Mouse (Mus musculus) neural tube, embryonic 12.5 days (tissue): ENCODE measurements around the gene Dcaf6. TPM values are rescaled to one million over a fixed set of nuclear protein-coding genes. Genes with fewer than 3 reads are reported as not detected.
A peak's percentile ranks its signal among the peaks of the same experiment; 100 is the strongest.

Source experiments
- ATAC-seq: fragments of 200-750 bp; cut with Nextera tagmentation; 2 replicates; pipeline ENCODE4 v1.8.0; 2017; ENCODE audit warnings: low read depth, mild to moderate bottlenecking, moderate TSS enrichment, moderate library complexity; ENCODE audit not compliant: low FRiP score
- H3K27ac ChIP-seq: fragments of 300-500 bp; sonication (generic); 2 replicates; pipeline ENCODE4 v1.5.1; 2016
- H3K27me3 ChIP-seq: fragments of 300-500 bp; sonication (generic); replicated peaks from 2 replicates; pipeline ENCODE4 v1.6.1; 2016; ENCODE audit warnings: mild to moderate bottlenecking
- H3K36me3 ChIP-seq: fragments of 300-500 bp; sonication (generic); 2 replicates; pipeline ENCODE4 v1.6.1; 2016; ENCODE audit warnings: mild to moderate bottlenecking
- H3K4me1 ChIP-seq: fragments of 300-500 bp; sonication (generic); 2 replicates; pipeline ENCODE4 v1.6.1; 2016
- H3K4me2 ChIP-seq: fragments of 300-500 bp; sonication (generic); replicated peaks from 2 replicates; pipeline ENCODE4 v1.6.1; 2016; ENCODE audit warnings: mild to moderate bottlenecking
- H3K4me3 ChIP-seq: fragments of 300-500 bp; sonication (generic); 2 replicates; pipeline ENCODE4 v1.5.1; 2016
- H3K9ac ChIP-seq: fragments of 300-500 bp; sonication (generic); 2 replicates; pipeline ENCODE4 v1.6.1; 2016; ENCODE audit warnings: mild to moderate bottlenecking
- H3K9me3 ChIP-seq: fragments of 300-500 bp; sonication (generic); 2 replicates; pipeline ENCODE4 v1.6.1; 2016; ENCODE audit warnings: mild to moderate bottlenecking
- WGBS: fragments of 180-500 bp; shearing (Covaris S2); methylation state at CpG from one replicate; pipeline ENCODE4 v1.1.7; 2016; 5-methylcytosine and 5-hydroxymethylcytosine counted together
- polyA plus RNA-seq: library from polyadenylated mRNA; unstranded; fragments of >200 nt; fragmentation: Nextera tagmentation; extraction: Ambion mirVana; gene quantifications from 2 replicates; pipeline ENCODE4 v1.2.1, GENCODE M21; 2016

Gene Dcaf6
- polyA plus RNA-seq, 1 experiment from 2014 or later = 12.6 TPM

- Histone ChIP-seq H3K4me2 (no peak overlapping the region), H3K4me3 (no peak overlapping the region), H3K9ac (no peak overlapping the region), H3K9me3 (no peaks in the 10 kb centered on the region), H3K4me1 (peaks cover 7% of the 10 kb centered on the region; the same call in 1 of the 2 replicates), H3K27ac (no peak overlapping the region), H3K27me3 (no peaks in the 10 kb centered on the region), H3K36me3 (peaks cover 21% of the 10 kb centered on the region)
- ATAC-seq = no peak; the same call in 1 of the 2 replicates
- WGBS = 88% methylated on average over 6 of the region's 6 CpGs
Observed at GRCm38 (mm10) chr1:165303209-165303608, 157.1 kb downstream of the Dcaf6 start.

GRCm38 (mm10) chr1:165302455-165303208 is 157.6 kb downstream of the Dcaf6 start:
- no peak overlapping the region for H3K9ac ChIP-seq
- no peaks in the 10 kb centered on the region for H3K9me3 ChIP-seq
- peaks cover 7% of the 10 kb centered on the region; the same call in 1 of the 2 replicates for H3K4me1 ChIP-seq
- no peak overlapping the region for H3K4me3 ChIP-seq
- peaks cover 17% of the 10 kb centered on the region for H3K36me3 ChIP-seq
- no peaks in the 10 kb centered on the region for H3K27me3 ChIP-seq
- H3K4me2 ChIP-seq = no peak overlapping the region
- peak; percentile 41; the same call in 1 of the 2 replicates for ATAC-seq
- no peak overlapping the region for H3K27ac ChIP-seq
- WGBS = 81% methylated on average over 13 of the region's 13 CpGs

- H3K36me3 ChIP-seq = peaks cover 6% of the 10 kb centered on the region; the same call in 1 of the 2 replicates
- peaks cover 7% of the 10 kb centered on the region; the same call in 1 of the 2 replicates for H3K4me1 ChIP-seq
- WGBS = 94% methylated on average over 2 of the region's 2 CpGs
- H3K4me3 ChIP-seq = no peak overlapping the region
- H3K27me3 ChIP-seq = no peaks in the 10 kb centered on the region
- no peak overlapping the region for H3K4me2 ChIP-seq
- no peak overlapping the region for H3K27ac ChIP-seq
- H3K9ac ChIP-seq = no peak overlapping the region
- ATAC-seq = no peak
- no peaks in the 10 kb centered on the region for H3K9me3 ChIP-seq
Observed at GRCm38 (mm10) chr1:165301567-165301966, 158.7 kb downstream of the Dcaf6 start.

DNA sequence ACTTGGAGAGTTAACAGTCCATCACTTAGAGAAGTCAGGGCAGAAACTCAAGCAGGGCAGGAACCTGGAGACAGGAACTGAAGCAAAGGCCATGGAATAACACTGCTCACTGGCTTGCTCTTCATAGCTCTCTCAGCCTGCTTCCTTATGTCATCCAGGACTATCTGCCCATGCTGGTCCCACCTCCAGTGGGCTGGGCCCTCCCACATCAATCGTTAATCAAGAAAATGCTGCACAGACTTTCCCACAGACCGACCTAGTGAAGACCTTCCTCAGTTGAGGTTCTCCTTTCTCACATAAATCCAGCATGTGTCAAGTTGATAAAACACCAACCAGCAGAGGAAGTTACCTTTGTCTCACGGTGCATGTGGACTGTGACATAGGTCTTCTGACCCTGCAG is 159.2 kb downstream of the Dcaf6 start:
- WGBS = 77% methylated on average over 3 of the region's 3 CpGs
- Histone ChIP-seq H3K9ac (no peak overlapping the region), H3K4me2 (no peak overlapping the region), H3K9me3 (no peaks in the 10 kb centered on the region), H3K4me1 (peaks cover 7% of the 10 kb centered on the region; the same call in 1 of the 2 replicates), H3K4me3 (no peak overlapping the region), H3K27me3 (no peaks in the 10 kb centered on the region), H3K36me3 (peaks cover 4% of the 10 kb centered on the region), H3K27ac (no peak overlapping the region)
- no peak for ATAC-seq

DNA sequence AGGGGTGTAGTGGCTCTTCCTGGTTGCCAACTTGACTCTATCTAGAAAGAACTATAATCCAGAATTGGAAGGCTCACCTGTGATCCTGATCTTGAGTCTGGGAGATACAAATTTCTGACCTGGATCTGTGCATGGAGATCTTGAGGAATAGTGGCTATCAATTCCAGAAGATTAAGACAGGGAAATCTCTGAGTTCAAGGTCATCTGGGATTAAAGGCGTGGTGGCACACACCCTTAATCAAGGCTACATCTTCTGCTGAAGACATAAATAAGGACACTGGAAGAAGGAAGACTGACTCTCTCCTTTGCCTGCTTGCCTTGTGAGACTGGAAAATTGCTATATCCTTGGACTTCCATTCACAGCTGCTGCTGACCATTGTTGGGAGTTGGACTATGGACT is 164.8 kb downstream of the Dcaf6 start, which contains the start of gene Gpr161:
Gene Gpr161 (plus strand): TSS at position 301 of the 400 bp plus-strand sequence.
- peaks cover 20% of the 10 kb centered on the region for H3K36me3 ChIP-seq
- H3K27ac ChIP-seq = no peak within 1 kb of the TSS
- no peak within 1 kb of the TSS for H3K4me3 ChIP-seq
- no peaks in the 10 kb centered on the region for H3K27me3 ChIP-seq
- H3K9ac ChIP-seq = no peak within 1 kb of the TSS
- WGBS = 97% methylated on average over 1 of the region's 1 CpGs
- no peak within 1 kb of the TSS for H3K4me2 ChIP-seq
- no peaks in the 10 kb centered on the region for H3K9me3 ChIP-seq
- no peak for ATAC-seq
- no peaks in the 10 kb centered on the region for H3K4me1 ChIP-seq

DNA sequence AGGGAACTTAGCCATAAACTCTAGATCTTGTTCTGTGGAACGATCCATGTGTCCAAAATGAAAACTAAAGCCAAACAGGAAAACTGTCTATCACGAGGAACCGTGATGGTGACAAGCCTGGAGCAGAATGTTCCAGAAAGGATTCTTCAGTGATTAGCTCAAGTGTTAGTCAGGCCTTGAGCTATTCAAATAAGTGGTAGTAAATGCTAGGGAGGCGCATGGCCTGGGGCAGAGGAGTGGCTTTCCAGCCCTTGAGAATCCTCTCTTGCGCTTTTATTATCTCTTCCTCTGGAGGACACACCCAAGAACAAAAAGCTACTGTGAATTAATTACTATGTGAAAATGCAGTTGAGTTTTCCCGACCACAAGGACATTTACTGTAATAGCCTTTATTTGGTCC is 168.7 kb downstream of the Dcaf6 start:
- ATAC-seq = no peak
- Histone ChIP-seq H3K4me2 (no peak overlapping the region), H3K9ac (no peak overlapping the region), H3K9me3 (no peaks in the 10 kb centered on the region), H3K4me1 (no peaks in the 10 kb centered on the region), H3K27ac (no peak overlapping the region), H3K4me3 (no peak overlapping the region), H3K36me3 (peaks cover 26% of the 10 kb centered on the region), H3K27me3 (no peaks in the 10 kb centered on the region)
- WGBS = 86% methylated on average over 6 of the region's 6 CpGs

- H3K4me1 ChIP-seq = peaks cover 4% of the 10 kb centered on the region; the same call in 1 of the 2 replicates
- H3K27me3 ChIP-seq = no peaks in the 10 kb centered on the region
- peaks cover 19% of the 10 kb centered on the region for H3K36me3 ChIP-seq
- 91% methylated on average over 4 of the region's 4 CpGs for WGBS
- H3K9me3 ChIP-seq = no peaks in the 10 kb centered on the region
- no peak overlapping the region for H3K4me2 ChIP-seq
- ATAC-seq = no peak
- H3K9ac ChIP-seq = no peak overlapping the region
- H3K27ac ChIP-seq = no peak overlapping the region
- no peak overlapping the region for H3K4me3 ChIP-seq
Observed at GRCm38 (mm10) chr1:165289831-165290230, 170.4 kb downstream of the Dcaf6 start.

DNA sequence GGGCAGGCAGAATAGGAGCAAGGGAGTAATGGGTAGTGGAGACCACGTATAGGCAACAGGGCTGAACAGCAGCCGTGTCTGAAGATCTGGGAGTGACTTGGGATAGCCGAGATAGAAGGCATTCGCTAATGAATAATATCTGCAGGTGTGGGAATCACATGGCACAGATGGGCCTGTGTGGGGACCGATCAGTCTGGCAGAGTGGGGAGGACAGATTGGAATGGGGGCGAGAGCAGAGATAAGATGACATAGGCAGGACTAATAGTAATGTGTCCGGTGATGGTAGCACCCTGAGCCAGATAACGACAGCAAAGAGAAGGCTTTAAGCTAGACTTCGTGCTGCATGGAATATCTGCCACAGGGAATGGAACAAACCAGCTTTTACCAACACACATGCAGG is 172.1 kb downstream of the Dcaf6 start:
- Histone ChIP-seq H3K27me3 (no peaks in the 10 kb centered on the region), H3K9ac (no peak overlapping the region), H3K4me2 (no peak overlapping the region), H3K27ac (no peak overlapping the region), H3K9me3 (no peaks in the 10 kb centered on the region), H3K4me3 (no peak overlapping the region), H3K36me3 (peaks cover 11% of the 10 kb centered on the region), H3K4me1 (peaks cover 20% of the 10 kb centered on the region)
- no peak for ATAC-seq
- WGBS = 92% methylated on average over 9 of the region's 9 CpGs

- Histone ChIP-seq H3K9me3 (no peaks in the 10 kb centered on the region), H3K4me3 (no peak overlapping the region), H3K9ac (no peak overlapping the region), H3K36me3 (peaks cover 5% of the 10 kb centered on the region), H3K27ac (no peak overlapping the region), H3K4me2 (peak overlapping the region; percentile 89), H3K4me1 (peaks cover 38% of the 10 kb centered on the region), H3K27me3 (0 out of 2 replicates have a peak, but pooled peaks cover 3% of the 10 kb centered on the region)
- WGBS = 61% methylated on average over 7 of the region's 7 CpGs
- no peak for ATAC-seq
Observed at GRCm38 (mm10) chr1:165284096-165284495, 176.2 kb downstream of the Dcaf6 start.

- Histone ChIP-seq H3K4me2 (peak overlapping the region; percentile 89), H3K4me3 (peak overlapping the region; percentile 82), H3K9me3 (no peaks in the 10 kb centered on the region), H3K4me1 (peaks cover 38% of the 10 kb centered on the region), H3K36me3 (peaks cover 5% of the 10 kb centered on the region), H3K9ac (peak overlapping the region; percentile 87), H3K27me3 (0 out of 2 replicates have a peak, but pooled peaks cover 3% of the 10 kb centered on the region), H3K27ac (no peak overlapping the region)
- 16% methylated on average over 7 of the region's 7 CpGs for WGBS
- ATAC-seq = 0 out of 2 replicates have a peak, but pooled peaks have one; percentile 0
Observed at GRCm38 (mm10) chr1:165282967-165283345, 177.3 kb downstream of the Dcaf6 start.

- peak; percentile 69 for ATAC-seq
- WGBS = under 1% methylated on average over 35 of the region's 35 CpGs
- peak overlapping the region; percentile 87 for H3K9ac ChIP-seq
- H3K4me2 ChIP-seq = peak overlapping the region; percentile 89
- peak overlapping the region; percentile 82 for H3K4me3 ChIP-seq
- peaks cover 1% of the 10 kb centered on the region; the same call in 1 of the 2 replicates for H3K36me3 ChIP-seq
- 0 out of 2 replicates have a peak, but pooled peaks cover 3% of the 10 kb centered on the region for H3K27me3 ChIP-seq
- H3K27ac ChIP-seq = peak overlapping the region; percentile 80
- peaks cover 38% of the 10 kb centered on the region for H3K4me1 ChIP-seq
- H3K9me3 ChIP-seq = no peaks in the 10 kb centered on the region
Observed at GRCm38 (mm10) chr1:165282222-165282966, 177.9 kb downstream of the Dcaf6 start.
